Mouse (Mus musculus): ENCODE measurements around the gene Uhrf1.
"Not testable (repeated sequence)": the region's sequence is repeated elsewhere in the genome, so short reads cannot be mapped to it uniquely, and the experiment has no call there.

The Uhrf1 gene

DNA sequence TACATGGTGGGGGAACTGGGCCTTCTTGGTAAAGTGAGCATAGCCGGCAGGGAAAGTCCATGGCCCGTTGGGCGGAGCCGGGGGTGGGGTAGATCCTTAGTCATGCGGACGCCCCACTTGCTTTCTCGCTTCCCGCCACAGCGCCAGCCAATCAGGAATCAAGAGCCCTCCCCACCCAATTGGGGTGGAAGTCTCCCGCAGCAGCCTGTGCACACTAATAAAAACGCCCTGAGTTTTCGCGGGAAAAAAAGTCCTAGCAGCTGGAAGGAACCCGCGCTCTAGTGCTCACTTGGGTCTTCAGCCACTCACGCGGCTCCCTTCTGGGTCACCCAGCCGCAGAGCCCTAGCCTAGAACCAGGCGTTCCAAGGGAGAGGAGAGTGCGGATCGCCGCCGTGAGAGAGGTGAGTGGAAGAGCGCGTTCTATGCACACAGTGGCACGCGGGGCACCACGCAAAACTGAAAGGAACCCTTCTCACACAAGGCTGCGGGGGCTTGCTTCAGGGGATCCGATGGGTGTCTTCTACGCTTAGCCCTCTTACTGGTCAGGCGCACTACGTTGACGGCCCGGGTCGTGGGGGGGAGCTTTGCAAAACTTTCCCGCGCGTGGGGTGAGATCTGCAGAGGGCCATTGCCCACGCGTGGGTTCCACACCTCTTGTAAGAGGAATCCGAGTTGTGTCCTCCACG, at the start of gene Uhrf1:
Gene Uhrf1, plus strand, starts transcription at position 162 of the 687 bp plus-strand sequence.
- peak; percentile 52 for DNase-seq (ENCODE audit: low spot score)

DNA sequence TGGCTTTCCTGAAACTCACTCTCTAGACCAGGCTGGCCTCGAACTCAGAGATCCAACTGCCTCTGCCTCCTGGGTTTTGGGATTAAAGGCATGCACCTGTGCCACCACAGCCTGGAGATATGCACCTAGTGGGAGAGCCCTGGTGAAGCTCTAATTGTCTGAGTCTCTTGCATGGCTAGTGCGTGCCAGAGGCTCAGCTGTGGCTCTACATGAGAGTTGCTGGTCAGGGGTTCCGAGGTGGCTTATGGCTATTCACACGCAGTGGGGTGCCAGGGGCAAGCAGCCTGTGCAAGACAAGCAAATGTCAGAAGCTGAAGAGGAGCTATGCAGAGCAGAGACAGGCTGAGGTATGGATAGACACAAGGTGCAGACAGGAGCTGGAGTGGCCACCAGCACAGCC, 48.4 kb upstream of the Uhrf1 start:
- DNase-seq (ENCODE audit: low spot score) = no peak

DNA sequence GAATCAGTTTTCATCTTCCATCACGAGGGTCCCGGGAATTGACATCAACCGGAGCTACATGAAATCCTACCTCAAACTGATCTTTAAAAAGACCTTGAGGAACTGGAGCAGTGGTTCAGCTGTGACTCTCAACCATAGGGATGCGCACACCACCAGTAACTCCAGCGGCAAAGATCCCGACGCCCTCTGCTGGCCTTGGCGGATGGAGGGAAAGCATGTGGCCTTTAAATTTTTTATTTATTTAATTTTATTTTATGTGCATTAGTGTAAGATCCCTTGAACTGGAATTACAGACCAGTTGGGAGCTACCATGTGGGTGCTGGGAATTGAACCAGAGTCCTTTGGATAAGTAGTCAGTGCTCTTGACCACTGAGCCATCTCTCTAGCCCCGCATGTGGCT, 47.7 kb upstream of the Uhrf1 start:
- no peak for DNase-seq (ENCODE audit: low spot score)

DNA sequence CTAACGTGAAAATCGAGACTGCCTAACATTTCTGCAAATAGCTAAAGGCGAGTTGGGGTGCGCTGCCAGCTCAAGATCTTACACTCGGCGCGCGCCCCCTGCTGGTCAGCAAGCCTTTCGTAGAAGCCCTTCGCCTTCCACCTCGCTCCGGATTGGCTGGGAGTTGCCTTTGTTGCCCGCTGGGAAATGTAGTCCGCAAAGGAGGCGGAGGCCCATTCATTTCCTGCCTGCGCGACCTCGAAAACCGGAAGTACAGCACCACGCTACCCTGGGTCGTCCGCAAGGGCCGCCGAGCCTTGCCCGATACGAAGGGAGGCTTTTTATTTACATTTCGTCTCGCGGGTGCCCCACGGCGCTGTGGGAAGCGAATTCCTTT, 47.3 kb upstream of the Uhrf1 start:
- peak; percentile 91 for DNase-seq (ENCODE audit: low spot score)

DNA sequence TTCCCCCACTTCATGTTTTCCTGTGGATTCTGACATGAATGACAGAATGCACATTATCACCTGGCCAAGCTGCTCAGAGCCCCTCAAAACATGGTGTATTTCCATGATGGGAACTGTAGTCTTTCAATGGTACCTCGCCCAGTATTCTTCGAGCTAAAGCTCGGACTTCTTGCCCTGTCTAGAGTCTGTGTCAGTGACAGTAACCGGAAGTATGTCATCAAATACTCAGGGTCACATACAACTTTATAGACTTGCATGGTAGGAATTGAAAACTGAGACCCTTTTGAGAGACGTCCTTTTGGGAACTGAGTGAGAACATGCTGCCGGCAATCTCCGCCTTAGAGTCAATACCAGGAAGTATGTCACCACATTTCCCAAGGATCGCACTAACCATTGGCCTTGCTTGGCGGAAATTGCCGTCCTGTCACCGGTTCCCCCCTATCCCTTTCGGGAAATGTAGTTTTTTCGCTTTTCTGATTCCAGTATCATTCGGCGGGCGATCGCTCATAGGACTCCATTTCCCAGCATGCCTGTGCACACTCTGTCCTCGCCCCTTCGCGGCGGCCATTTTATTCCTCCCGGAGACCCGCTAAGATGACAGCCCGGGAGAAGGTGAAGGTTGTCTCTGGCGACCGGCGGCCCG, 46.8 kb upstream of the Uhrf1 start, which contains the start of gene Fem1a:
Gene Fem1a, plus strand, starts transcription at position 572 of the 643 bp plus-strand sequence.
- peak; percentile 65 for DNase-seq (ENCODE audit: low spot score)

DNA sequence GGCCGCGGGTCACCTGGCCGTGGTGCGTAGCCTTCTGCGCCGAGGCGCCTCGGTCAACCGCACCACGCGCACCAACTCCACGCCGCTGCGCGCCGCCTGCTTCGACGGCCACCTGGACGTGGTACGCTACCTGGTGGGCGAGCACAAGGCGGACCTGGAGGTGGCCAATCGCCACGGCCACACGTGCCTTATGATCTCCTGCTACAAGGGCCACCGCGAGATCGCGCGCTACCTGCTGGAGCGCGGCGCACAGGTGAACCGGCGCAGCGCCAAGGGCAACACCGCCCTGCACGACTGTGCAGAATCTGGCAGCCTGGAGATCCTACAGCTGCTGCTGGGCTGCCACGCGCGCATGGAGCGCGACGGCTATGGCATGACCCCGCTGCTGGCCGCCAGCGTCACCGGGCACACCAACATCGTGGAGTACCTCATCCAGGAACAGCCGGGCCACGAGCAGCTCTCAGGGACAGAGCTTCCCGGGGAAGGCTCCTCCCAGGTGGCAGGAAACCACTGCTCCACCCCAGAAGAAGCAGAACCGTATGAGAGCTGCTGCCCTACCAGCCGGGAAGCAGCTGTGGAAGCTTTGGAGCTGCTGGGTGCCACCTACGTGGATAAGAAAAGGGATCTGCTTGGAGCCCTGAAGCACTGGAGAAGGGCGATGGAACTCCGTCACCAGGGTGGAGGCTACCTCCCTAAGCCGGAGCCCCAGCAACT, 45.8 kb upstream of the Uhrf1 start:
- DNase-seq (ENCODE audit: low spot score) = no peak

DNA sequence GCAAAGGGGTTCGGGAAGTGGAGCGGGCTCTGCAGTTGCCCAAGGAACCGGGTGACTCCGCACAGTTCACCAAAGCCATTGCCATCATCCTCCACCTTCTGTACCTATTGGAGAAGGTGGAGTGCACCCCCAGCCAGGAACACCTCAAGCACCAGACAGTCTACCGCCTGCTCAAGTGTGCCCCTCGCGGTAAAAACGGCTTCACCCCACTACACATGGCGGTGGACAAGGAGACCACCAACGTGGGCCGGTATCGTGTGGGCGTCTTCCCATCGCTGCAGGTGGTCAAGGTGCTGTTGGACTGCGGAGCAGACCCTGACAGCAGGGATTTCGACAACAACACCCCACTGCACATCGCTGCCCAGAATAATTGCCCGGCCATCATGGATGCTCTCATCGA, 44.9 kb upstream of the Uhrf1 start:
- DNase-seq (ENCODE audit: low spot score) = not testable (repeated sequence)

DNA sequence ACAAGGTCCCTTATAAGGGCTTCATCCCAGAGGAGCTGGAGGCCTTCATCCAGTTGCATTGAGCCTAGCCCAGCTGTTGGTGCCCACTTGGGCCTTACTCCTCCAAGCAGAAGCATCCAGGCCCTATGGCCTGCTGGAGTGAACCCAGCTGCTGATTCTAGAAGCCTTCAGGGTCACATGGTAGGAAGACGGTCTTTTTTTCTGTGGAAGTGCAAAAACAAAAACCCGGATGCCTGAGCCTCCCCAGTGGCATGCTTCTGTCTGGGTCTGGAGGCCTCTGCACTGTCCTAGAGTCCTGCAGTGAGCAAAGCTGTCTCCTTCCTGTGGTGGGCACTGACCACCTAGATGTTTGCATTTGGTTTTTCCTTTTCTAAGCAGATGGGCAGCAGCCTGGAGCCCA, 44.3 kb upstream of the Uhrf1 start:
- not testable (repeated sequence) for DNase-seq (ENCODE audit: low spot score)

DNA sequence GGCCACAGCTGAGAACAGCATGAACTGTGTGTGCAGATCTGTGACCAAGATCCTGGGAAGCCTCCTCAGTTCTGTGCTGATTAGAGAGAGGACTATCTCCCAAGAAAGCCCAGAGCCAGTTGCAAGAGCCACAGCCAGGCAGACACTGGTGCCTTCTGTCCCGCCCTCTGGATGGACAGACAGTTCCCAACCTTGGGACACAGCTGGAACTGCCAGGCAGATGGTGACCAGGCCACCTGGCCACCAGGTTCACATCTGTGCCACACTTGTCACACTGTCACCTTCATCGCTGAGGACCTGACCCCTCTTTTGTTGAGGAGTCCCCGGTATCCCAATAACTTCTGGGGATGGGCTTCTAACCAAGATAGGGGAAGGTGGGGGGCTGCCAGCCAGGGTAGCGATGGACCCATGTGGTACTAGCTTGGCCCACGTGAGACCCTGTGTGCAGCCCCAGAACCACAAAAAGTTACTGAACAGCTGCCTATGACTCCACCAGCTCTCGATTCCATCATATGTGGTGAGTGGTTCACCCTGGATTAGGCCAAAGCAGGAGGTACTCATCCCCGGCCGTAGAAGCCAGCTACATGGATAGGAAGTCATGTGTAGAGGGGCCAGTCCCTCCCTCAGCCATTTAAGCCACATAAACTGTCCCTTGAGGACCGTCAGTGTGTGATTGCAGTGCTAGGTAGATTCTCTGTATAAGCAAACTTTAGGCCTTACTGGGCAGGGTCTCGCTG, 43.7 kb upstream of the Uhrf1 start:
- DNase-seq (ENCODE audit: low spot score) = no peak

DNA sequence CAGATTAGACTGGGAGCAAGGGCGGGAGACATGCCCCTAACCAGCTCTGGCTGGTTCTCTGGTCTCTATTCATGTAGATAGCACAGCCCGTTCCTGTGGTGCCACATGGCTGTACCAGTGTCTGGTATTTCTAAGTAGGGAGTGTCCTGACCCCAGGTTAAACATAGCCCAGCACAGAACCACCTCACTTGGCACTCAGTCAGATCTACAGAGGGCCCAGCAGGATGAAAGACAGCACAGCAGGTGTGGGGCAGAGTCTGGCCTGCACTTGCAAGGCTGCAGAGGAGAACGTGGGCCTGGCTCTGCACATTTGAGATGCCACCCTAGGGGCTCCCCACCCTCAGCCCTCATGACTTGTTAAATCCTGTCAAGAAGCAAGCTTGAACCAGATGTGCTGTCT, 42.0 kb upstream of the Uhrf1 start:
- DNase-seq (ENCODE audit: low spot score) = no peak

DNA sequence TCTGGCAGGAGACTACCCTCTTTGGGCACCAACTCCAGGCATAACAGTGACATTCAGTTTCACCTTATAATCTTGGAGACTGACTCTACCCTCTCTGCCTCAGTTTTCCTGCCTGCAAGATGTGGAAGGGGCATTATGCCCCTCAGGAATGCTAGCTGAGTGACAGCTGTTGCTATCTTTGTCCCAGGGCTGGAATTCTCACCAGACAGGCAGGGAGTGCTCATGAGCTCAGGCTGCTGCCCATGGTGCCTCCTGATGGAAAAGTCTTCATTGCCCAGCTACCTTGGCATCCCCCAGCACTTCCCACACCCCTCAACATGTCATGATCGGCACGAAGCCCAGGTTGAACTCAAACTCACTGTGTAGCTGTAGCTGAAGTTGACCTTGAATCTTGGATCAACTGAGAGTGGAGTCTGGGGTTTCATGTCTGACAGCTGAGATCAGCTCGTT, 40.5 kb upstream of the Uhrf1 start:
- DNase-seq (ENCODE audit: low spot score) = no peak

DNA sequence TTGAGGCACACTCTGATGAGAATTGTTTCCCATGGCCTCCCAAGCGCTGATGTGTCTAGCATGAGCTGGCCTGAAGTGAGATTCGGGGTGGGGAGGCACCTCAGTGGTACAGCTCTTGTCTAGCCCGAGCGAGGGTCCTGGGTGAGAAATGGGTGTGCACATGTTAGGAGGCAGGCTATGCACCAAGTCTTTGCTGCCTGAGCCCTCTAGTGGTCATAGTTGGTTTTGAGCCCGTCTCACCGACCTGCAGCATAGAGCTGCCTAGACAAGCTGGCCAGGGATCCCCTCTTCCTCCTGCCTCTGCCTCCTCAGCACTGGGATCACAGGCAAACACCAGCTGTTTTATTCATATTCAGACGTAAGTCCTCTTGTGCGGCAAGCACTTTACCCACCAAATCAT, 39.1 kb upstream of the Uhrf1 start:
- no peak for DNase-seq (ENCODE audit: low spot score)

DNA sequence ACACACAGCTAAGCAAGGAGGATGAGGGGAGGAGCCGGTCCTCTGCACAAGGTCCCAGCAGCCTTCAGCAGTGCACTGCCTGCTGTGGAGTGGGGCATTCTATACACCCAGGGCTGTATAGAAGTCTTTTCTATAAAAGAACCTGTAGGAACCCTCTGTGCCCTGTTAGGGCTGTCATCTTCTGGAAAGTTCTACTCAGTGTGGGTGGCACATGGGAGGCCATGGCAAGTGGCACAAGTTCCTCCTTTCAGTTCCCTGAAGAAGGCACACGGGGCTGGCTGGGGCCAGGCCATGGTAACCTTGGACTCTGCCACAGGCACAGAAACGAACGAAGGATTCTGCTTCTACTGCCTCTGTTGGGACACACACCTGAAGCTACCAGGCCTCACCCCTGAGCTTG, 38.1 kb upstream of the Uhrf1 start:
- no peak for DNase-seq (ENCODE audit: low spot score)

DNA sequence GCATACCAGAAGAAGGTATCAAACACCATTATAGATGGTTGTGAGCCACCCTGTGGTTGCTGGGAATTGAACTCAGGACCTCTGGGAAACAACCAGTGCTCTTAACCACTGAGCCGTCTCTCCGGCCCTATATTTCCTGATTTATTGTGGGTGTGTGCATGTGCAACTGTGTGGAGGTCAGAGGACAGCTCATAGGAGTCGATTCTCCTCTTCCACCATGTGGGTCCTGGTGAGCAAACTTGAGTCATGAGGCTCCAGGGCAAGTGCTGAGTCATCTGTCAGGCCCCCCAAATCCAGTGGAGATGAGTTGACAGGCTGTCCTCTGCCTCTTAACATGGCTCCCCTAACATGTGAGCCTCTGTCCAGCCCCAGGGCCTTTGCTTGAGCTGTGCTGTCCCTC, 37.3 kb upstream of the Uhrf1 start:
- no peak for DNase-seq (ENCODE audit: low spot score)

DNA sequence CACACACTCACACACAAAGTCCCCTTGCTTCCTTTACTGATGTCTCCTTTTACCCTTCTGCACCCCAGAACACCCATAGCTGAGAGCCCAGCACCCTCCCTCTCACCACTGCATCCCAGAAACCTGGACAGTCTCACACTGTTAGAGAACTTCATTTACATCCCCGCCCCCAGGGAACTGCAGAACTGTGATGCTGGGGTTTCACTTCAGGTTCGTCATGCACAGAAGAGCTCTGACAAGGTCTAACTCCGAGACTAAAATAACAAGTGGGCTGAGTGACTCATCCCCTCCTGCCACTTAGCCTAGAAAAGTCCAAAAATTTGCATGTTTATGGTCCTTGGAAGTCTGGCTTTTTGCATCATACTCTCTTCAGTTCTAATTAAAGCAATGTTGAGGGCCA, 36.9 kb upstream of the Uhrf1 start:
- no peak for DNase-seq (ENCODE audit: low spot score)

DNA sequence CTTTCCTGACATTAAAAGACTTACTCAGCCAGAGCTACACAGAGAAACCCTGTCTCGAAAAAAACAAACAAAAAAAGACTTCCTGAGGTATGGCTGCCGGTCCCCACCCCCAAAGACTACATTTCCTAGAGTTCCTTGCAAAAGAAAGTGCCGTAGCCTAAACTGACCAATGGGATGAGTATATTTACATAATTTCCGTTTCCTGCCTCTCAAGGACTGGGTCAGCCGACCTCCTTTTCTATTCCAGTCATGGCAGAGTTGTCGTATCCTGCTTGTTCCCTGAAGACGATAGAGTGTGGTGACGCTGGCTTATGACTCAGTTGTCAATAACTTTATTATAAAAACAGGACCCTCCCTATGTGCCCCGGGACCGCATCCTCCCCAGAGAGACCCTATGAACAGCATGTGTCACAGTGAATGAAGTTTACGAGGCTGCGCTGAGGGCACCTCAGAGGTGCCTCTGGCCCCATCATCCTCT, 33.9 kb upstream of the Uhrf1 start:
- DNase-seq (ENCODE audit: low spot score) = no peak

DNA sequence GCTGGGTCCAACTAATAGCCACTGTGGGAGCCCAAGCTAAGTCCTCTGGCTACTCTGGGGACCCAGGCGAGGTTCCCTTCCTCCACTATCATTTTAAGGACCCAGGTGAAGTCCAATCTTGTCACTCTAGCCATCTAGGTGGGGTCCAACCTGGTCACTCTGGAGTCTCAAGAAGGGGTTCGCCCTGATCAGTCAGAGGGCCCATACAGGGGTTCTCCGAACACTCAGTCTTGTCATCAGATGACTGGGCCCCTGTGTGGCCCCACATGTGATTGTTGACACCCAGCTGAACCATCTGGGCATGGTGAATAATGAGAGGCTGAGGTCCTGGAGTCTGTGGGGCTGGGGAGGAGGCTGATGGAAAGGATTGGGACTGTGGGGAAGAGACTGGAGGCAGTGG, 33.4 kb upstream of the Uhrf1 start:
- DNase-seq (ENCODE audit: low spot score) = no peak

DNA sequence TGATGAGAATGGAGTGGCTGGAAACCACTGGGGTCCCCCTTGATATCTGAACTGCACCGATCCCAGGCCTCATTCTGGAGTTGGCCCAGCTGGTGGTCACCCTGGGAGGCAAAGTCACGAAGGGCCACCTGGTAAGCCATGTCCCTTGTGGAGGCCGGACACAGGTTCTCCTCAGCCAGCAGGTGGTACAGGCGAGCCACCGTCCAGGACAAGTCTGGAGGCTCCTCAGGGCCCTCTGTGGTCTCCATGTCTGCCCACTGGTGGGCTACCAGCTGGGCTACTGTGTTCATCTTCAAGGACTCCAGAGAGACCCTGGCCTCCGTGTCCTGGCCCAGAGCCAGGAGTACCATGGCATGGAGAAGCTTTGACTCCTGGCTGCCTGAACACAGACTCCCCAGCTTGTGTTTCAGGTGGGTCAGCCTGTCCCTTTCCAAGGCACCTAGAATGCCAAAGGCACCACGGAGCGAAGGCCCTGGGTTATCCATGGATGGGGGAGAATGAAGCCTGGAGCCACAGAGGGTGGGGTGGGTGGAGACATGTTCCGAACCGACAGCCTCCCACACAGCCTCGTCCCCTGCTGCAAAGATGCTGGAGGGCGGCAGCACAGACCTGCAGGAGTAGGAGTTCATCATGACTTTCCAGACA, 31.4 kb upstream of the Uhrf1 start:
- DNase-seq (ENCODE audit: low spot score) = no peak

DNA sequence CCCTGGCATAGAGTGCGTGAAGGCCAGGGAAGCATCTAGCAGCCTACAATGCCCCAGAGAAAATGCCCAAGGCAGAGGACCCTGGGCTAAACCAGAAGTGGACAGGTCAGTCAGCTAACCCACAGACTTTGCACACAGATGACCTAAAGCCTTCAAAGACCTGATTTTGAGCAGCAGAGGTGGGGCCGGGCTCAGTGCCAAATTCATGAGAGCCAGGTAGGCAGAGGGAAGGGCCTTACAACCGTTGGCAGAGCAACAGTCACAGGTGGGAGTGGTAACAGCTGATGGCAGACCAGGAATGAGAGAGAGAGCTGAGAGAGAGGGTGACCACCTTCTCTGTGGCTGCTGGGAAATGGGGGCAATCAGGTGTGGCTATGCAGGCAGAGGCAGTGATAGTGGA, 30.5 kb upstream of the Uhrf1 start:
- no peak for DNase-seq (ENCODE audit: low spot score)

DNA sequence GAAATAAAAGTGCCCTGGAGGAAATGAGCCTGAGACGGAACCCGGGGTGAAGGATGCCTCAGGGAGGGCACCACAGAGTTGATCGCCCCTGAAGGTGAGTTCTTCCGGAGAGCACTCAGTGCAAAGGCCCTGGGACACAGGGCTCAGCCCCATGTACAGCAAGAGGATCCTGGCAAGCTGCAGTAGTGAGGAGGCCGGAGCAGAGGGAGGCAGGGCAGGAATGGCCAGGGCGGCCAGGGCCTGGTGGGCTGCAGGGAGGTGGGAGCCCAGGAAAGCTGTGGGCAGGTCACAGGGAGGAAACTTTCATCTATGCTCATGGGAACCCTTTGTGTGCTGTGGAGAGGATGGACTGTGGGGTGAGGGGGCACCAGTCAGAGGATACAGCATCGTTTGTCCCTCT, 29.6 kb upstream of the Uhrf1 start:
- DNase-seq (ENCODE audit: low spot score) = no peak

DNA sequence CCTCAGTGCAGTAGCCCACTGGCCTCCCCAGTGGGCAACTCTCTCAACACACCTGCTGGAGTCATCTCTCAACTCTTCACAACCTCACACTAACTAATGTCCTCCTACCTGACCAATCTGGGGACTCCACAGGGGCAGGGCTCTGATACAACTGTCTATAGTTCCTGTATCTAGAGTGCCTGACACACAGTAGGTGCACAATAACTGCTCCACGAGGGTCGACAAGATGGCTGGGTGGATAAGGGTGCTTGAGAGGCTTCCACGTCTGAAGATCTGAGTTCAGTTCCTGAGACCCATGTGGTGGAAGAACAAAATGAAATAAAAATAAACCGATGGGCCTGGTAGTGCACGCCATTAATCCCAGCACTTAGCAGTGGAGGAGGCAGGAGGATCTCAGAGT, 29.1 kb upstream of the Uhrf1 start:
- no peak for DNase-seq (ENCODE audit: low spot score)
